Mouse (Mus musculus): ENCODE data around the gene Olfr469. TPM values are rescaled to one million over a fixed set of nuclear protein-coding genes. Genes with fewer than 3 reads are reported as not detected.
A peak's percentile ranks its signal among the peaks of the same experiment; 100 is the strongest.
"Not testable (repeated sequence)": the region's sequence is repeated elsewhere in the genome, so short reads cannot be mapped to it uniquely, and the experiment has no call there.

The Olfr469 gene
- polyA plus RNA-seq (2015; fragmentation: Nextera tagmentation; extraction: Ambion mirVana) = not detected in 2 replicates

DNA sequence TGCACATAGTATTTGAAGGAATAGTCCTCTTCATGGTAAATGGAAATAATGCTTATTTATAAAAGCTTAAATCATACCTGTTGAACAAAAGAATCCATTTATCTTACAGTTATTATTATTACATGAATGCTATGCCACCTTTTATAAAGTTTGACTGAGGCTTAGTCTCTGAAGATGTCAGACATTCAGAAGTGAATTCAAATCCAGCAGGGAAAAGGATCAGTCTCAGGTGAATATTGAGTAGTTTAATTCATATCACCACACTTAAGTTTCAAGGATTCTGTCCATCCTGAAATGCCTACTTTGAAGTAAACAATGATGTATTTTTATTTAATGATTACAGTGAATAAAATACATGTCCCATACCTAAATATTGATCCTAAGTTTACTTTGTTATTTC, at the start of gene Olfr469:
Olfr469 (minus strand) TSS at position 101 of the 400 bp plus-strand sequence.
- H3K4me1 ChIP-seq (replicated peaks); H3K4me3 ChIP-seq; H3K27me3 ChIP-seq; H3K27ac ChIP-seq (replicated peaks); H3K36me3 ChIP-seq; ATAC-seq (ENCODE audit: low FRiP score, low read depth); H3K9me3 ChIP-seq; H3K4me2 ChIP-seq; H3K9ac ChIP-seq: not testable (repeated sequence)

DNA sequence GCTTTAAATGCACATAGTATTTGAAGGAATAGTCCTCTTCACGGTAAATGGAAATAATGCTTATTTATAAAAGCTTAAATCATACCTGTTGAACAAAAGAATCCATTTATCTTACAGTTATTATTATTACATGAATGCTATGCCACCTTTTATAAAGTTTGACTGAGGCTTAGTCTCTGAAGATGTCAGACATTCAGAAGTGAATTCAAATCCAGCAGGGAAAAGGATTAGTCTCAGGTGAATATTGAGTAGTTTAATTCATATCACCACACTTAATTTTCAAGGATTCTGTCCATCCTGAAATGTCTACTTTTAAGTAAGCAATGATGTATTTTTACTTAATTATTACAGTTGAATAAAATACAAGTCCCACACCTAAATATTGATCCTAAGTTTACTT, 22.0 kb upstream of the Olfr469 start, which contains the start of gene Olfr470:
Olfr470 (minus strand) TSS at position 101 of the 400 bp plus-strand sequence.
- not testable (repeated sequence) for H3K4me1 ChIP-seq (replicated peaks); H3K4me3 ChIP-seq; H3K36me3 ChIP-seq; H3K27ac ChIP-seq (replicated peaks); H3K4me2 ChIP-seq; H3K9me3 ChIP-seq; ATAC-seq (ENCODE audit: low FRiP score, low read depth); H3K9ac ChIP-seq; H3K27me3 ChIP-seq
- 72% methylated on average over 1 of the region's 1 CpGs for WGBS

GRCm38 (mm10) chr7:107841719-107842118, 16.4 kb upstream of the Olfr469 start:
- no peak overlapping the region for H3K4me3 ChIP-seq
- no peaks in the 10 kb centered on the region for H3K36me3 ChIP-seq
- H3K4me2 ChIP-seq = no peak overlapping the region
- no peaks in the 10 kb centered on the region for H3K9me3 ChIP-seq
- ATAC-seq (ENCODE audit: low FRiP score, low read depth) = no peak
- H3K27ac ChIP-seq (replicated peaks) = no peak overlapping the region
- H3K4me1 ChIP-seq (replicated peaks) = no peaks in the 10 kb centered on the region
- no peak overlapping the region for H3K9ac ChIP-seq
- 89% methylated on average over 1 of the region's 1 CpGs for WGBS
- H3K27me3 ChIP-seq = no peaks in the 10 kb centered on the region

DNA sequence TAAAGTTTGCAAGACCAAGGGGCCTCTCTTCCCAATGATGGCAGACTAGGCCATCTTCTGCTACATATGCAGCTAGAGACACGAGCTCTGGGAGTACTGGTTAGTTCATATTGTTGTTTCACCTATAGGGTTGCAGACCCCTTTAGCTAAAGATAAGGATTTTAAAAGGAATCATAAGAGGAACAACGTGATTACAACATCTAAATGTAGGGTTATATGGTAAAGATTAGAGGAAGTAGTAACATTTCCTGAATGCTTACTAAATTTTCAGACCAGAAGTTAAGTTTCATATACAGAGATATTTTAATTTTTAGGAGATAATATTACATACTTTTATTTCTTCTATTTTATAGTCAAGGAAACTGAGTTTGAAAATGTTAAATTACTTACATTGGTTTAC, 1.5 kb downstream of the Olfr469 start:
- H3K4me2 ChIP-seq; H3K27ac ChIP-seq (replicated peaks); ATAC-seq (ENCODE audit: low FRiP score, low read depth); H3K9me3 ChIP-seq; H3K4me3 ChIP-seq; H3K27me3 ChIP-seq; H3K9ac ChIP-seq; H3K4me1 ChIP-seq (replicated peaks); H3K36me3 ChIP-seq: not testable (repeated sequence)
- WGBS = 63% methylated on average over 2 of the region's 2 CpGs

GRCm38 (mm10) chr7:107819442-107819841, 5.9 kb downstream of the Olfr469 start:
- Histone ChIP-seq H3K27ac (replicated peaks) (no peak overlapping the region), H3K36me3 (no peaks in the 10 kb centered on the region), H3K4me2 (no peak overlapping the region), H3K4me3 (no peak overlapping the region), H3K4me1 (replicated peaks) (no peaks in the 10 kb centered on the region), H3K27me3 (no peaks in the 10 kb centered on the region), H3K9ac (no peak overlapping the region), H3K9me3 (no peaks in the 10 kb centered on the region)
- no peak for ATAC-seq (ENCODE audit: low FRiP score, low read depth)

GRCm38 (mm10) chr7:107811963-107812362, 13.4 kb downstream of the Olfr469 start, which contains the start of gene Olfr467:
Gene Olfr467 (plus strand): TSS chr7:107812263.
- H3K27me3 ChIP-seq = no peaks in the 10 kb centered on the region
- no peak within 1 kb of the TSS for H3K4me3 ChIP-seq
- ATAC-seq (ENCODE audit: low FRiP score, low read depth) = no peak
- no peak within 1 kb of the TSS for H3K27ac ChIP-seq (replicated peaks)
- H3K4me1 ChIP-seq (replicated peaks) = no peaks in the 10 kb centered on the region
- peaks cover 5% of the 10 kb centered on the region; the same call in 1 of the 2 replicates for H3K9me3 ChIP-seq
- H3K36me3 ChIP-seq = no peaks in the 10 kb centered on the region
- no peak within 1 kb of the TSS for H3K9ac ChIP-seq
- H3K4me2 ChIP-seq = no peak within 1 kb of the TSS

- no peak for ATAC-seq (ENCODE audit: low FRiP score, low read depth)
- Histone ChIP-seq H3K9me3 (peaks cover 5% of the 10 kb centered on the region; the same call in 1 of the 2 replicates), H3K27me3 (no peaks in the 10 kb centered on the region), H3K36me3 (no peaks in the 10 kb centered on the region), H3K4me1 (replicated peaks) (no peaks in the 10 kb centered on the region), H3K9ac (no peak overlapping the region), H3K27ac (replicated peaks) (no peak overlapping the region), H3K4me3 (no peak overlapping the region), H3K4me2 (no peak overlapping the region)
- WGBS = 82% methylated on average over 3 of the region's 3 CpGs
Observed at GRCm38 (mm10) chr7:107802138-107802537, 23.2 kb downstream of the Olfr469 start.

- WGBS = 89% methylated on average over 2 of the region's 2 CpGs
- H3K4me3 ChIP-seq = no peak within 1 kb of the TSS
- no peak within 1 kb of the TSS for H3K9ac ChIP-seq
- no peaks in the 10 kb centered on the region for H3K27me3 ChIP-seq
- H3K4me1 ChIP-seq (replicated peaks) = no peaks in the 10 kb centered on the region
- no peaks in the 10 kb centered on the region for H3K36me3 ChIP-seq
- no peak for ATAC-seq (ENCODE audit: low FRiP score, low read depth)
- no peak within 1 kb of the TSS for H3K27ac ChIP-seq (replicated peaks)
- no peaks in the 10 kb centered on the region for H3K9me3 ChIP-seq
- no peak within 1 kb of the TSS for H3K4me2 ChIP-seq
Observed at GRCm38 (mm10) chr7:107801108-107801507, 24.2 kb downstream of the Olfr469 start, which contains the start of gene Ovch2. Gene Ovch2 (minus strand): TSS chr7:107801208.

DNA sequence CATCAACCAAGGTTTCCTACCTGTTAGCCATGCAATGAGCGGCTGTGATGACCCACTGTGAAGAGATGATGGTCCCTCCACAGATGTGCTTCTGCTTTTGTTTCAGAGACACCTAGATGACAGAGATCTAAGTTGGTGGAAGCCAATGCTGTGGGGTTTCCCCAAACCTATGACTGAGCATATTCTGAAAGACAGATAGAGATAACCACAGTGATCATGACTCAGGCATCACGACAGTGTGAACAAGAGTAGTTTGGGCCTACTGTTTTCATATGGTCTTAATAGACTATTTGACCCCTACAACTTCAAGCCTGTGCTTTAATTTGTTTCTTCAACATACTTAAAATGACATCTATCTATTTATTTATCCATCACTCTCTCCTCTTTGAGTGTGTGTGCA, 28.8 kb downstream of the Olfr469 start:
- 89% methylated on average over 2 of the region's 2 CpGs for WGBS
- no peak overlapping the region for H3K9ac ChIP-seq
- H3K4me2 ChIP-seq = no peak overlapping the region
- no peaks in the 10 kb centered on the region for H3K27me3 ChIP-seq
- no peak overlapping the region for H3K4me3 ChIP-seq
- H3K9me3 ChIP-seq = no peaks in the 10 kb centered on the region
- no peak overlapping the region for H3K27ac ChIP-seq (replicated peaks)
- H3K4me1 ChIP-seq (replicated peaks) = no peaks in the 10 kb centered on the region
- ATAC-seq (ENCODE audit: low FRiP score, low read depth) = no peak
- H3K36me3 ChIP-seq = no peaks in the 10 kb centered on the region

DNA sequence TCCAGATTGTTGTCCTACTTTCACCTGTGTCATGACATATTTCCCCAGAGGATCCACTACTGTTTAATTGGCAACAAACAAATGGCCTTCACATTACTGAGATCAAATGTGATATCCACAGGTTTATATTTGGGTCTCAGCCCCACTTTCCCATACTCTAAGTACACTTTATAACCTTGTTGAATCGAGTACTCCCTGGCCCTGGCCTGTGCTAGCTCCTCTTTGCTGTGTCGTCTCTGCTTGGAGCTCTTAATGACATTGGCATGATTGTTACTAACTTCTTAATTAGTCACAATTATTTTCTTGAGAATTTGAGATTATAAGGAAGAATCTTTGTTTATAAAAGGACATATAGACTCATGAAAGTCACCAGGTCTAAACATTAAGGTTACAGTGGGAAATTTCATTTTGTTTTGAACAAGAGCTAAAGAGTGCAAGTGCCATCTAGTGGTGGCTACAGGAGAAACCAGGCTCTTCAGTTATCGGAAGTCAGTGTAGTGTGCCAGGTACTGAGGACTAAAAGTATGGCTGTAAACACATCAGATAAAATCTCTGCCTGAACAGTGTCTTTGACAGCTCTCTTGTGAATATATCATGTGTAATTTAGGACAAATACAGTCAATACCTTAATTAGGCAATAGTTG, 37.2 kb downstream of the Olfr469 start:
- no peaks in the 10 kb centered on the region for H3K9me3 ChIP-seq
- no peaks in the 10 kb centered on the region for H3K4me1 ChIP-seq (replicated peaks)
- H3K9ac ChIP-seq = no peak overlapping the region
- WGBS = 61% methylated on average over 3 of the region's 3 CpGs
- H3K4me2 ChIP-seq = no peak overlapping the region
- H3K27me3 ChIP-seq = no peaks in the 10 kb centered on the region
- H3K36me3 ChIP-seq = no peaks in the 10 kb centered on the region
- ATAC-seq (ENCODE audit: low FRiP score, low read depth) = peak; percentile 66; the same call in 1 of the 2 replicates
- H3K27ac ChIP-seq (replicated peaks) = no peak overlapping the region
- H3K4me3 ChIP-seq = no peak overlapping the region

- Histone ChIP-seq H3K9me3 (no peaks in the 10 kb centered on the region), H3K27me3 (no peaks in the 10 kb centered on the region), H3K4me2 (no peak overlapping the region), H3K4me3 (no peak overlapping the region), H3K9ac (no peak overlapping the region), H3K4me1 (replicated peaks) (no peaks in the 10 kb centered on the region), H3K36me3 (no peaks in the 10 kb centered on the region), H3K27ac (replicated peaks) (no peak overlapping the region)
- 45% methylated on average over 4 of the region's 4 CpGs for WGBS
- ATAC-seq (ENCODE audit: low FRiP score, low read depth) = no peak
Observed at GRCm38 (mm10) chr7:107779611-107780010, 45.7 kb downstream of the Olfr469 start.

- Histone ChIP-seq H3K9ac (no peak overlapping the region), H3K4me3 (no peak overlapping the region), H3K27me3 (no peaks in the 10 kb centered on the region), H3K27ac (replicated peaks) (no peak overlapping the region), H3K4me2 (no peak overlapping the region), H3K9me3 (no peaks in the 10 kb centered on the region), H3K4me1 (replicated peaks) (no peaks in the 10 kb centered on the region), H3K36me3 (no peaks in the 10 kb centered on the region)
- no peak for ATAC-seq (ENCODE audit: low FRiP score, low read depth)
- 89% methylated on average over 1 of the region's 1 CpGs for whole genome bisulfite sequencing
Observed at GRCm38 (mm10) chr7:107778216-107778615, 47.1 kb downstream of the Olfr469 start.

- H3K27ac ChIP-seq (replicated peaks) = no peak overlapping the region
- no peak overlapping the region for H3K4me3 ChIP-seq
- H3K4me1 ChIP-seq (replicated peaks) = no peaks in the 10 kb centered on the region
- no peaks in the 10 kb centered on the region for H3K36me3 ChIP-seq
- H3K9me3 ChIP-seq = no peaks in the 10 kb centered on the region
- no peaks in the 10 kb centered on the region for H3K27me3 ChIP-seq
- no peak overlapping the region for H3K9ac ChIP-seq
- H3K4me2 ChIP-seq = no peak overlapping the region
- WGBS = 45% methylated on average over 6 of the region's 6 CpGs
- ATAC-seq (ENCODE audit: low FRiP score, low read depth) = no peak
Observed at GRCm38 (mm10) chr7:107770812-107771211, 54.5 kb downstream of the Olfr469 start.
